Mouse (Mus musculus) intestine, embryonic 15.5 days (tissue): ENCODE results near the gene Khnyn. TPM values are rescaled to one million over a fixed set of nuclear protein-coding genes. Genes with fewer than 3 reads are reported as not detected.

ENCODE experiments used
- ATAC-seq: fragments of 200-750 bp; cut with Nextera tagmentation; 2 replicates; pipeline ENCODE4 v1.8.0; 2017; ENCODE audit warnings: moderate TSS enrichment, moderate library complexity
- H3K27ac ChIP-seq: fragments of 300-500 bp; sonication (generic); 2 replicates; pipeline ENCODE4 v1.5.1; 2015; ENCODE audit warnings: mild to moderate bottlenecking, inconsistent platforms
- H3K27me3 ChIP-seq: fragments of 300-500 bp; sonication (generic); replicated peaks from 2 replicates; pipeline ENCODE4 v1.6.1; 2015; ENCODE audit warnings: inconsistent platforms
- H3K36me3 ChIP-seq: fragments of 300-500 bp; sonication (generic); 2 replicates; pipeline ENCODE4 v1.6.1; 2015; ENCODE audit warnings: inconsistent platforms
- H3K4me1 ChIP-seq: fragments of 300-500 bp; sonication (generic); replicated peaks from 2 replicates; pipeline ENCODE4 v1.6.1; 2015; ENCODE audit warnings: inconsistent platforms
- H3K4me2 ChIP-seq: fragments of 300-500 bp; sonication (generic); replicated peaks from 2 replicates; pipeline ENCODE4 v1.6.1; 2015; ENCODE audit warnings: mild to moderate bottlenecking, inconsistent platforms
- H3K4me3 ChIP-seq: fragments of 300-500 bp; sonication (generic); replicated peaks from 2 replicates; pipeline ENCODE4 v1.5.1; 2015; ENCODE audit warnings: inconsistent platforms
- H3K9ac ChIP-seq: fragments of 300-500 bp; sonication (generic); 2 replicates; pipeline ENCODE4 v1.6.1; 2015; ENCODE audit warnings: inconsistent platforms
- H3K9me3 ChIP-seq: fragments of 300-500 bp; sonication (generic); 2 replicates; pipeline ENCODE4 v1.6.1; 2016; ENCODE audit warnings: inconsistent platforms
- WGBS: fragments of 180-500 bp; shearing (Covaris S2); methylation state at CpG from one replicate; pipeline ENCODE4 v1.1.7; 2015; 5-methylcytosine and 5-hydroxymethylcytosine counted together
- polyA plus RNA-seq: library from polyadenylated mRNA; unstranded; fragments of >200 nt; fragmentation: Nextera tagmentation; extraction: Ambion mirVana; gene quantifications from 2 replicates; pipeline ENCODE4 v1.2.1, GENCODE M21; 2015

Gene Khnyn
- polyA plus RNA-seq: 15.1 and 15.4 TPM in 2 replicates

- Histone ChIP-seq H3K9ac (peak within 1 kb of the TSS; percentile 86), H3K27ac (peak within 1 kb of the TSS; percentile 98), H3K4me2 (peak within 1 kb of the TSS; percentile 76), H3K4me3 (peak within 1 kb of the TSS; percentile 82), H3K27me3 (no peaks in the 10 kb centered on the region), H3K36me3 (peaks cover 29% of the 10 kb centered on the region), H3K9me3 (no peaks in the 10 kb centered on the region), H3K4me1 (peaks cover 39% of the 10 kb centered on the region)
- ATAC-seq: peak; percentile 92
- 0% methylated on average over 27 of the region's 30 CpGs for WGBS
Observed at GRCm38 (mm10) chr14:55884713-55885113, at the start of gene Khnyn. Gene Khnyn, plus strand, starts transcription at chr14:55884947.

GRCm38 (mm10) chr14:55838312-55838711, 46.4 kb upstream of the Khnyn start:
- no peaks in the 10 kb centered on the region for H3K9me3 ChIP-seq
- H3K27me3 ChIP-seq: no peaks in the 10 kb centered on the region
- H3K4me1 ChIP-seq: no peaks in the 10 kb centered on the region
- no peak overlapping the region for H3K9ac ChIP-seq
- no peaks in the 10 kb centered on the region for H3K36me3 ChIP-seq
- H3K4me2 ChIP-seq: no peak overlapping the region
- no peak overlapping the region for H3K27ac ChIP-seq
- WGBS: 85% methylated on average over 5 of the region's 5 CpGs
- H3K4me3 ChIP-seq: no peak overlapping the region
- ATAC-seq: no peak

- Histone ChIP-seq H3K4me2 (no peak overlapping the region), H3K27ac (no peak overlapping the region), H3K27me3 (no peaks in the 10 kb centered on the region), H3K36me3 (no peaks in the 10 kb centered on the region), H3K9me3 (no peaks in the 10 kb centered on the region), H3K4me1 (no peaks in the 10 kb centered on the region), H3K4me3 (no peak overlapping the region), H3K9ac (no peak overlapping the region)
- ATAC-seq: no peak
- WGBS: 87% methylated on average over 4 of the region's 4 CpGs
Observed at GRCm38 (mm10) chr14:55838740-55839139, 46.0 kb upstream of the Khnyn start.

- ATAC-seq: no peak
- no peaks in the 10 kb centered on the region for H3K4me1 ChIP-seq
- no peak overlapping the region for H3K4me3 ChIP-seq
- no peak overlapping the region for H3K27ac ChIP-seq
- no peak overlapping the region for H3K4me2 ChIP-seq
- H3K36me3 ChIP-seq: no peaks in the 10 kb centered on the region
- H3K9ac ChIP-seq: no peak overlapping the region
- no peaks in the 10 kb centered on the region for H3K9me3 ChIP-seq
- WGBS: 58% methylated on average over 4 of the region's 4 CpGs
- H3K27me3 ChIP-seq: no peaks in the 10 kb centered on the region
Observed at GRCm38 (mm10) chr14:55840853-55841366, 43.8 kb upstream of the Khnyn start.

GRCm38 (mm10) chr14:55842794-55843193, 42.0 kb upstream of the Khnyn start:
- no peak for ATAC-seq
- H3K4me1 ChIP-seq: no peaks in the 10 kb centered on the region
- H3K27me3 ChIP-seq: no peaks in the 10 kb centered on the region
- no peak overlapping the region for H3K4me2 ChIP-seq
- H3K9me3 ChIP-seq: no peaks in the 10 kb centered on the region
- H3K4me3 ChIP-seq: no peak overlapping the region
- no peak overlapping the region for H3K27ac ChIP-seq
- WGBS: 79% methylated on average over 4 of the region's 4 CpGs
- H3K36me3 ChIP-seq: no peaks in the 10 kb centered on the region
- no peak overlapping the region for H3K9ac ChIP-seq

GRCm38 (mm10) chr14:55845506-55846294, 39.0 kb upstream of the Khnyn start:
- Histone ChIP-seq H3K4me3 (no peak overlapping the region), H3K27ac (no peak overlapping the region), H3K4me1 (0 out of 2 replicates have a peak, but pooled peaks cover 2% of the 10 kb centered on the region), H3K9me3 (no peaks in the 10 kb centered on the region), H3K9ac (no peak overlapping the region), H3K4me2 (no peak overlapping the region), H3K36me3 (no peaks in the 10 kb centered on the region), H3K27me3 (no peaks in the 10 kb centered on the region)
- ATAC-seq: no peak
- WGBS: 58% methylated on average over 9 of the region's 9 CpGs

GRCm38 (mm10) chr14:55850885-55851284, 33.9 kb upstream of the Khnyn start:
- no peak for ATAC-seq
- no peak overlapping the region for H3K9ac ChIP-seq

GRCm38 (mm10) chr14:55852646-55853551, 31.8 kb upstream of the Khnyn start:
- Histone ChIP-seq H3K9me3 (no peaks in the 10 kb centered on the region), H3K4me2 (peak overlapping the region; percentile 80), H3K27me3 (no peaks in the 10 kb centered on the region), H3K4me3 (peak overlapping the region; percentile 65), H3K36me3 (no peaks in the 10 kb centered on the region), H3K4me1 (peaks cover 44% of the 10 kb centered on the region), H3K9ac (peak overlapping the region; percentile 73), H3K27ac (peak overlapping the region; percentile 97)
- WGBS: 4% methylated on average over 11 of the region's 11 CpGs
- peak; percentile 60 for ATAC-seq

More at GRCm38 (mm10) chr14:55850885-55851284, 33.9 kb upstream of the Khnyn start:
- H3K4me1 ChIP-seq: peaks cover 27% of the 10 kb centered on the region
- 42% methylated on average over 6 of the region's 6 CpGs for WGBS
- no peaks in the 10 kb centered on the region for H3K36me3 ChIP-seq
- H3K4me3 ChIP-seq: no peak overlapping the region
- H3K4me2 ChIP-seq: no peak overlapping the region
- H3K27me3 ChIP-seq: no peaks in the 10 kb centered on the region
- no peak overlapping the region for H3K27ac ChIP-seq
- no peaks in the 10 kb centered on the region for H3K9me3 ChIP-seq

GRCm38 (mm10) chr14:55853621-55854285, 31.0 kb upstream of the Khnyn start, which contains the start of gene Nynrin:
Gene Nynrin, plus strand, starts transcription at chr14:55854010.
- Histone ChIP-seq H3K9ac (peak within 1 kb of the TSS; percentile 73), H3K9me3 (no peaks in the 10 kb centered on the region), H3K27ac (peak within 1 kb of the TSS; percentile 97), H3K4me2 (peak within 1 kb of the TSS; percentile 80), H3K36me3 (no peaks in the 10 kb centered on the region), H3K27me3 (no peaks in the 10 kb centered on the region), H3K4me3 (peak within 1 kb of the TSS; percentile 65), H3K4me1 (peaks cover 49% of the 10 kb centered on the region)
- peak; percentile 89 for ATAC-seq
- under 1% methylated on average over 32 of the region's 33 CpGs for WGBS

GRCm38 (mm10) chr14:55854406-55855100, 30.2 kb upstream of the Khnyn start:
- no peaks in the 10 kb centered on the region for H3K36me3 ChIP-seq
- peak overlapping the region; percentile 97 for H3K27ac ChIP-seq
- WGBS: 3% methylated on average over 9 of the region's 9 CpGs
- peaks cover 49% of the 10 kb centered on the region for H3K4me1 ChIP-seq
- no peaks in the 10 kb centered on the region for H3K9me3 ChIP-seq
- peak overlapping the region; percentile 65 for H3K4me3 ChIP-seq
- no peaks in the 10 kb centered on the region for H3K27me3 ChIP-seq
- H3K9ac ChIP-seq: peak overlapping the region; percentile 73
- peak overlapping the region; percentile 80 for H3K4me2 ChIP-seq
- peak; percentile 48 for ATAC-seq

GRCm38 (mm10) chr14:55855101-55855561, 29.6 kb upstream of the Khnyn start:
- Histone ChIP-seq H3K27me3 (no peaks in the 10 kb centered on the region), H3K27ac (peak overlapping the region; percentile 97), H3K9me3 (no peaks in the 10 kb centered on the region), H3K9ac (peak overlapping the region; percentile 73), H3K4me1 (peaks cover 49% of the 10 kb centered on the region), H3K36me3 (no peaks in the 10 kb centered on the region), H3K4me3 (peak overlapping the region; percentile 65), H3K4me2 (peak overlapping the region; percentile 80)
- peak; percentile 50 for ATAC-seq
- WGBS: 9% methylated on average over 4 of the region's 4 CpGs
